Mouse (Mus musculus) kidney, postnatal 0 days (tissue): Measurements from ENCODE around the gene Scn3a. TPM values are rescaled to one million over a fixed set of nuclear protein-coding genes. Genes with fewer than 3 reads are reported as not detected.

Experiments used
- ATAC-seq: fragments of 200-750 bp; cut with Nextera tagmentation; replicated peaks from 2 replicates; pipeline ENCODE4 v1.8.0; 2017; ENCODE audit warnings: low read depth, moderate number of reproducible peaks, moderate TSS enrichment, moderate library complexity; ENCODE audit not compliant: low FRiP score
- DNase-seq: peaks from one replicate; pipeline ENCODE4 v3.0.0-alpha.2; 2016; ENCODE audit warnings: low spot score
- H3K27ac ChIP-seq: fragments of 300-500 bp; sonication (generic); 2 replicates; pipeline ENCODE4 v1.5.1; 2014; ENCODE audit warnings: mild to moderate bottlenecking
- H3K27me3 ChIP-seq: fragments of 300-500 bp; sonication (generic); 2 replicates; pipeline ENCODE4 v1.6.1; 2014; ENCODE audit warnings: low read length, mixed read lengths; ENCODE audit not compliant: insufficient read depth
- H3K36me3 ChIP-seq: fragments of 300-500 bp; sonication (generic); 2 replicates; pipeline ENCODE4 v1.6.1; 2014; ENCODE audit warnings: low read length, mixed read lengths; ENCODE audit not compliant: insufficient read depth
- H3K4me1 ChIP-seq: fragments of 300-500 bp; sonication (generic); replicated peaks from 2 replicates; pipeline ENCODE4 v1.6.1; 2014; ENCODE audit warnings: antibody characterized with exemption, low read length, mixed read lengths; ENCODE audit not compliant: insufficient read depth
- H3K4me2 ChIP-seq: fragments of 300-500 bp; sonication (generic); 2 replicates; pipeline ENCODE4 v1.6.1; 2014; ENCODE audit warnings: mild to moderate bottlenecking, low read length, moderate library complexity, mixed read lengths
- H3K4me3 ChIP-seq: fragments of 300-500 bp; sonication (generic); replicated peaks from 2 replicates; pipeline ENCODE4 v1.5.1; 2014; ENCODE audit warnings: low read depth, low read length
- H3K9ac ChIP-seq: fragments of 300-500 bp; sonication (generic); 2 replicates; pipeline ENCODE4 v1.6.1; 2014; ENCODE audit warnings: low read depth, low read length
- H3K9me3 ChIP-seq: fragments of 300-500 bp; sonication (generic); replicated peaks from 2 replicates; pipeline ENCODE4 v1.6.1; 2016; ENCODE audit warnings: low read length, inconsistent platforms, mixed read lengths
- CTCF ChIP-seq: IDR thresholded peaks from 2 replicates; pipeline ENCODE4 v1.5.1; 2016; ENCODE audit warnings: antibody characterized with exemption, low read depth, mild to moderate bottlenecking, moderate library complexity
- WGBS: fragments of 180-500 bp; shearing (Covaris S2); extraction: QIAGEN DNeasy Blood & Tissue Kit; methylation state at CpG from one replicate; pipeline ENCODE4 v1.1.7; 2014; 5-methylcytosine and 5-hydroxymethylcytosine counted together
- polyA plus RNA-seq: library from polyadenylated mRNA; unstranded; fragments of >200 nt; fragmentation: Nextera tagmentation; extraction: Ambion mirVana; gene quantifications from 2 replicates; pipeline ENCODE4 v1.2.1, GENCODE M21; 2015

Gene Scn3a
- polyA plus RNA-seq, 1 experiment from 2014 or later, result 0.25 TPM

DNA sequence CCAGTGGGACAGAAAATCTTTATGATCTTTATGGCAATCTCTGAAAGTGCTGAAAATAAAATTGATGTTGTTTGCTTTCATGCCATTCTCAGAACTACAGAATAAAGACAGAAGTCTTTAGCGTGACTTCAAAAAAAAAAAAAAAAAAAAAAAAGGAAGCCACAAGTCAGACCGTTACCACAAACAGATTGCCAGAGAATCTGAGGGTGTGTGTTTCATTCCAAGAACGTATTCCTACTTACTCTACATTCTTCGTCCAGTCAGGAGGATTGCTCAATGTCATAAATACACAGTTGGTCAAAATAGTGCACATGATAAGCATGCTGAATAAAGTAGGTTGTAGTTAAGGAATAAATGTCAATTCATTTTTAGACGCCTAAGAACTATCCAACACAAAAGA is 38.3 kb downstream of the Scn3a start:
- 65% methylated on average over 5 of the region's 5 CpGs for WGBS
- no peak overlapping the region for H3K27ac ChIP-seq
- H3K4me3 ChIP-seq, result no peak overlapping the region
- H3K9ac ChIP-seq, result no peak overlapping the region
- no peaks in the 10 kb centered on the region for H3K27me3 ChIP-seq
- no peaks in the 10 kb centered on the region for H3K36me3 ChIP-seq
- H3K4me1 ChIP-seq, result no peaks in the 10 kb centered on the region
- no peaks in the 10 kb centered on the region for H3K9me3 ChIP-seq
- ATAC-seq (no peak), DNase-seq (no peak)
- no peak overlapping the region for H3K4me2 ChIP-seq
- no peak for TF ChIP-seq CTCF

DNA sequence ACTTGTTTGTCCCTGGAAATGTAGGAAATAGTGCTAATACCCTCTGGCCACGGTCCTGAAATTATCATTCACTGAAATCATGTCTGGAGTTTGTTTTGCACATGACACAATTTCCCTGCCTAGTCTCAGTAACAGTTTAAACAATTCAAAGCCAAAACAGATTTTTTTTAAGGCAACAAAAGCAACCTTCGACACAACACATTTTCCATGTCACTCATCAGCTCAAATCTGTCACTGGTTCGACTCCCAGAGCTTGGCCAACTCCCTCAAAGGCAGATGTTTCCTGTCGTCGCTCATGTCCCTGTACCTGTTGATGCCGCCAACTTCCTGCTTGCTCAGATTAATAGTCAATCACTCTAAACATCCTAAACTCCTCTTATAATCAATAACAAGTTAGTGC is 50.7 kb downstream of the Scn3a start:
- Histone ChIP-seq H3K9ac (no peak overlapping the region), H3K4me1 (no peaks in the 10 kb centered on the region), H3K36me3 (no peaks in the 10 kb centered on the region), H3K27ac (no peak overlapping the region), H3K4me3 (no peak overlapping the region), H3K9me3 (no peaks in the 10 kb centered on the region), H3K4me2 (no peak overlapping the region), H3K27me3 (no peaks in the 10 kb centered on the region)
- DNase-seq (no peak), ATAC-seq (no peak)
- no peak for TF ChIP-seq CTCF
- WGBS, result 56% methylated on average over 6 of the region's 6 CpGs

DNA sequence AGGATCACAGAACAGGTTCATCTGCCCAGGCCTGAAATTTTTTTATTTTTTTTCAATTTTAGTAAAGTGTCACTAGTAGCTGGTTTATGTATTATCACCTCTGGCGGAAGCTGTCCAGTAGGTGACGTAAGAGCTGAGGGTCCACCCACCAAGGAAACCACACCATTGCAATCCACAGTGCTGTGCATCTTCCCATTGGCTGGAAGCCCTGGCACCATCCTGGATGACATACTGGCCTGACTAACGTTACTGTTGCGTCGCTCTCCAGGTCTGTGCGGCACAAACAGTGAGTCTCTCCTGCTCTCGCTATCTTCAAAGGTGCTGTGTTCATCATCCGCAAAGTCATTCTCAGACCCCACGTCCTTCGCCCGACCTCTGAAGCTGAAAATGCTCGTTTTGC is 59.2 kb downstream of the Scn3a start:
- H3K4me3 ChIP-seq, result no peak overlapping the region
- H3K9ac ChIP-seq, result no peak overlapping the region
- no peak overlapping the region for H3K4me2 ChIP-seq
- H3K36me3 ChIP-seq, result no peaks in the 10 kb centered on the region
- no peak for TF ChIP-seq CTCF
- no peak for ATAC-seq
- 84% methylated on average over 12 of the region's 12 CpGs for WGBS
- DNase-seq, result no peak
- no peaks in the 10 kb centered on the region for H3K9me3 ChIP-seq
- no peak overlapping the region for H3K27ac ChIP-seq
- no peaks in the 10 kb centered on the region for H3K4me1 ChIP-seq
- no peaks in the 10 kb centered on the region for H3K27me3 ChIP-seq

DNA sequence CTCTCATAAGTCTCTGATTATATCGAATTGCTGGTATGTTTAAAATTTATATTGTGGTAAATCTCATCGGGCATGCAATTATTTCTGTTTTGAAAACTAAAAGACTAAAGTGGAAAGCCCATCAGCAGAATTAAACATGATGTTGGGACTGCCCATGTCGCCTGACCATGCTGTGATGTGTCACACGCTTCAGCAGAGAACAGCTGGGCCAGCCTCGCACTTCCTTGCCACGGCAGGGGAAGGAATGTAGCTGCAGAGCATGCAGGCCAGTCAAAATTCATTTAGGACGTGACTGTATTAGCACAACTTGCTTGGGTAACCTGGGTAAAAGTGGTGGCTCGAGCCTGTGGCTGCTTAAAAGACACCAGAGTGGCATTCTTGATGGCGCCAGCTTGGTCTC is 77.0 kb downstream of the Scn3a start:
- Histone ChIP-seq H3K9me3 (no peaks in the 10 kb centered on the region), H3K4me3 (no peak overlapping the region), H3K9ac (no peak overlapping the region), H3K27ac (no peak overlapping the region), H3K4me1 (no peaks in the 10 kb centered on the region), H3K27me3 (no peaks in the 10 kb centered on the region), H3K4me2 (no peak overlapping the region), H3K36me3 (no peaks in the 10 kb centered on the region)
- no peak for TF ChIP-seq CTCF
- 72% methylated on average over 9 of the region's 9 CpGs for WGBS
- DNase-seq (no peak), ATAC-seq (no peak)

DNA sequence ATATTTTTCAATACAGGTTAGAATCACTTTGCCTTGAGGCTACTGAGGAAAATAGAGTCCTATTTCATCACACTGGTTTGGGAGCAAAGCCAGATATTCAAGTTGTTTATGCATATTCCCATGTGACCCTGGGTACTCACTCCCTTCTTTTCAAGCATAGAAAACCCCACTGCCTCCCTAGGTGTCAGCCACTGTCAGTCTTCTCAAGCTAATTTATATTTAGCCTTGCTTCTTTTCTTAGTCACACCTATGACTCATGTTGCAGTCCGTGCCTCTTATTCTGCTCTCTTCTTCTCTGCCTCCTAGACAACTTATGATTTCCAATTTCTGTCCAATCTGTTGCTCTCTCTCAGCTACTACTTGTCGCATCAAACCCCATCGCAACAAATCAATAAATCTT is 84.0 kb downstream of the Scn3a start:
- TF ChIP-seq CTCF, result no peak
- no peaks in the 10 kb centered on the region for H3K36me3 ChIP-seq
- no peak overlapping the region for H3K27ac ChIP-seq
- WGBS, result 27% methylated on average over 3 of the region's 3 CpGs
- no peaks in the 10 kb centered on the region for H3K4me1 ChIP-seq
- H3K4me2 ChIP-seq, result no peak overlapping the region
- H3K27me3 ChIP-seq, result no peaks in the 10 kb centered on the region
- no peak overlapping the region for H3K4me3 ChIP-seq
- ATAC-seq (no peak), DNase-seq (peak; percentile 38)
- H3K9me3 ChIP-seq, result no peaks in the 10 kb centered on the region
- no peak overlapping the region for H3K9ac ChIP-seq

DNA sequence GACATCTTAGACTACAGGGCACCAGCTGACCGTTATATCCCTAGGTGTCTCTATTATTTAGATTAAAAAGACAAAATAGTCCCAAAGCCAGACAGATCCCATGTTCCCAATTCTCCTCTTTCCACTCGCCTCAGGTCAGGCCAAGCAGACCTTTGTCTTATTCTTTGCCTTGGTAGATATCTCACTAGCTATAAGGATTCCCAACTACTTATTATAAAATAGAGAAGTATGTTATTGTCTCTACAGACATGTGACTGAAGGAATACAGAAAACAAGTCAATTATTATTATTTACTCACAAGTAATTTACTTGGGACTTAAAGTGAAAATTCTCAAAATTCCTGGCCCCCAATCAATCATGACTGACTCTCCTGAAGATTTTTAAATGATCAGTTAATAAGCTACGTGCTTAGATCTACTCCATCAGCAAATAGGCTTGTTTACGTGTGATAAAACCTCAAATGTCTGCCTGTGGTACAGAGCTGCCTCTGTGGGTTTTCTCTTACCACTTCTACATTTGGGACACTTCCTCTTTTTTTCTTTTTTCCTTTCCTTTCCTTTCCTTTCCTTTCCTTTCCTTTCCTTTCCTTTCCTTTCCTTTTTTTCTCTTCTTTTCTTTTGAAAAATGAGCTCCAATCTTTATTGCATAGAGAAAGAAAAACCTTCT is 86.3 kb downstream of the Scn3a start:
- 86% methylated on average over 4 of the region's 4 CpGs for WGBS
- H3K4me2 ChIP-seq, result no peak overlapping the region
- DNase-seq, result no peak

More for the DNA sequence above, 86.3 kb downstream of the Scn3a start:
- ATAC-seq, result no peak
- H3K4me3 ChIP-seq, result no peak overlapping the region
- no peaks in the 10 kb centered on the region for H3K4me1 ChIP-seq
- no peak for TF ChIP-seq CTCF
- H3K9me3 ChIP-seq, result no peaks in the 10 kb centered on the region
- no peaks in the 10 kb centered on the region for H3K27me3 ChIP-seq
- no peak overlapping the region for H3K27ac ChIP-seq
- H3K9ac ChIP-seq, result no peak overlapping the region
- H3K36me3 ChIP-seq, result no peaks in the 10 kb centered on the region
